Mouse (Mus musculus) testis, postnatal 14 days (tissue): ENCODE results near the gene Mamstr.
A peak's percentile ranks its signal among the peaks of the same experiment; 100 is the strongest.

Experiments used
- DNase-seq: peaks from one replicate; pipeline ENCODE4 v3.0.0; 2021; ENCODE audit warnings: low spot score

Mamstr gene

DNA sequence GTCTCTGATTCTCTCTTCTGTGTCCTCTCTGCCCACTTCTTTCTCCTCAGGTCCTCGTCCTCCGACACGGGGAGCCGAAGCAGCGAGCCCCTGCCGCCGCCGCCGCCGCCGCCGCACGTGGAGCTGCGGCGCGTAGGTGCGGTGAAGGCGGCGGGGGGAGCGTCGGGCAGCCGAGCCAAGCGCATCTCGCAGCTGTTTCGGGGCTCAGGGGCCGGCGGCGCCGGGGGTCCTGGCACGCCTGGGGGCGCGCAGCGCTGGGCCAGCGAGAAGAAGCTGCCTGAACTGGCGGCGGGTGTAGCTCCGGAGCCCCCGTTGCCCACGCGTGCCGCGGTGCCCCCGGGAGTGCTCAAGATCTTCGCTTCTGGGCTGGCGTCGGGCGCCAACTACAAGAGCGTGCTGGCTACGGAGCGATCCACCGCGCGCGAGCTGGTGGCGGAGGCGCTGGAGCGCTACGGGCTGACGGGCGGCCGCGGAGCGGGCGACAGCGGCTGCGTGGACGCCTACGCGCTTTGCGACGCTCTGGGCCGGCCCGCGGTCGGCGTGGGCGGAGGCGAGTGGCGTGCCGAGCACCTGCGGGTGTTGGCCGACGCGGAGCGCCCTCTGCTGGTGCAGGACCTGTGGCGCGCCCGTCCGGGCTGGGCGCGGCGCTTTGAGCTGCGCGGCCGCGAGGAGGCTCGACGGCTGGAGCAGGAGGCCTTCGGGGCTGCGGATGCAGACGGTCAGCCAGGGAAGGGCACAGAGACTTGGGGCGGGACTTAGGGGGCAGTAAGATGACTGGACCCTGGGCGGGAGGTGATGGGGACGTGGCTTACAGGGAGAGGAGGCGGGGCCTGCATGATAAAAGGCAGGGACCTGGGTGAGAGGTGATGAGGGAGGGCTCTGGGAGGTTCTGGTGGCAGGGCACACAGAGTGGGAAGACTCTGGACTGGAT lies 11.1 kb upstream of the Mamstr start:
- peak; percentile 88 for DNase-seq

DNA sequence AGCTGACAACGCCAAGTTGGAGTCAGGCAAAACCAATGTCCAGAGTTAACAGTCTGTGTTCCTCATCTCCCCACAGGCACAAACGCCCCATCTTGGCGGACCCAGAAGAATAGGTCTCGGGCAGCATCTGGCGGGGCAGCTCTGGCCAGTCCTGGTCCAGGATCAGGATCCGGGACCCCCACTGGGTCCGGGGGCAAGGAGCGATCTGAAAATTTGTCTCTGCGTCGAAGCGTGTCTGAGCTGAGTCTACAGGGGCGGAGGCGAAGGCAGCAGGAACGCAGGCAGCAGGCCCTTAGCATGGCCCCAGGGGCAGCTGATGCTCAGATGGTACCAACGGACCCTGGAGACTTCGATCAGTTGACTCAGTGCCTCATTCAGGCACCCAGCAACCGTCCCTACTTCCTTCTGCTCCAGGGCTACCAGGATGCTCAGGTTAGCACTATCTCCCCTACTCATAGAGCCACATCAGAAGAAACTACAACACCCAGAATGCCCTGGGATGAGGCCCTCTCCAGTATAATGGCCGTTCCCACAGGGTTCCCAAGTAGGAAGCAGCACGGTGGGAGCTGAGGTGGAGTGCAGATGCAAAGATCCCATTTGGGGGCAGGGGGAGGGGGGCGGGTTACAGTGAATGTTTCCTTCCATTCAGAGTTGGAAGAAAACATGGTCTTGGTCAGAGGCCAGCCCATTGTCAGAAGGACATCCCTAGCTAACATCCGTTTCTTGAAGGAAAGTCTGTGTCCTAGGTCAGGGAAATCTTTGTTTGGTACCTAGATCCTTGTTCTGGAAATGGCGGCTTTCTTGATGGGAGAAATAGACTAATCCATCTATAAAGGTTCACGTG lies 9.5 kb upstream of the Mamstr start:
- no peak for DNase-seq

DNA sequence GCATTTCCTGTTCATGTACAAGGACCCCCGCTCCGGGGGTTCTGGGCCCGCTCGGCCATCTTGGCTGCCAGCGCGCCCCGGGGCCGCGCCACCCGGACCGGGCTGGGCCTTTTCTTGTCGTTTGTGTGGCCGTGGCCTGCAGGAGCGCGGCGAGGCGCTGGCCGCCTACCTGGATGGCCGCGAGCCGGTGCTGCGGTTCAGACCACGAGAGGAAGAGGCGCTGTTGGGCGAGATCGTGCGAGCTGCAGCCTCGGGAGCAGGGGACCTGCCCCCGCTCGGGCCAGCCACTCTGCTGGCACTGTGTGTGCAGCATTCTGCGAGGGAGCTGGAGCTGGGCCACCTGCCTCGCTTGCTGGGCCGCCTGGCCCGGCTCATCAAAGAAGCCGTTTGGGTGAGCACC lies 7.3 kb upstream of the Mamstr start:
- peak; percentile 61 for DNase-seq

DNA sequence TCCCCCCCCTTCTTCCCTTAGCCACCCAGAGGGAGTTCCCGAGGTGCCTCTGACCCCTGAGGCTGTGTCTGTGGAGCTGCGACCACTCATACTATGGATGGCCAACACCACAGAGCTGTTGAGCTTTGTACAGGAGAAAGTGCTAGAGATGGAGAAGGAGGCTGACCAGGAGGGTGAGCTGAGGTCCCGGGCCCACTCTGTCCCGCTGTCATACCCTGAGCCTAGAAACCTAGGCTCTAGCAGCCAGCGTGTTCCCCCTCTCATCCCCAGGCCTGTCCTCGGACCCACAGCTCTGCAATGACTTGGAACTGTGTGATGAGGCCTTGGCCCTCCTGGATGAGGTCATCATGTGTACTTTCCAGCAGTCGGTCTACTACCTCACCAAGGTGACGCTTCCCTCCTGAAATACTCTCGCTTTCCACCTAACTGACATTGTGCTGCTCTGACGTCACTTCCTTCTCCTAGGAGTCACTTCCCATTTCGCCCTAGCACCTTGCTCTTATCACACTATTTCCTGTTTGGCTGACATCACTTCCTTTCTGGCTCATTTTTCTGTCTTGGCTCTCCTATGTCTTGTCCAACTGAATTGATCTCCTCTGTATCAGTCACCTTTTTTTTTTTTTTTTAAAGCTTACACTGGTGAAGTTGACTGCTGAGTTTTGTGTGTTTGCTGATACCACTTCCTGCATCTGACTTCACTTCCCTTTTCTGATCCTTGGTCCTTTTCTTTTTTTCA lies 4.7 kb upstream of the Mamstr start:
- DNase-seq, result no peak

DNA sequence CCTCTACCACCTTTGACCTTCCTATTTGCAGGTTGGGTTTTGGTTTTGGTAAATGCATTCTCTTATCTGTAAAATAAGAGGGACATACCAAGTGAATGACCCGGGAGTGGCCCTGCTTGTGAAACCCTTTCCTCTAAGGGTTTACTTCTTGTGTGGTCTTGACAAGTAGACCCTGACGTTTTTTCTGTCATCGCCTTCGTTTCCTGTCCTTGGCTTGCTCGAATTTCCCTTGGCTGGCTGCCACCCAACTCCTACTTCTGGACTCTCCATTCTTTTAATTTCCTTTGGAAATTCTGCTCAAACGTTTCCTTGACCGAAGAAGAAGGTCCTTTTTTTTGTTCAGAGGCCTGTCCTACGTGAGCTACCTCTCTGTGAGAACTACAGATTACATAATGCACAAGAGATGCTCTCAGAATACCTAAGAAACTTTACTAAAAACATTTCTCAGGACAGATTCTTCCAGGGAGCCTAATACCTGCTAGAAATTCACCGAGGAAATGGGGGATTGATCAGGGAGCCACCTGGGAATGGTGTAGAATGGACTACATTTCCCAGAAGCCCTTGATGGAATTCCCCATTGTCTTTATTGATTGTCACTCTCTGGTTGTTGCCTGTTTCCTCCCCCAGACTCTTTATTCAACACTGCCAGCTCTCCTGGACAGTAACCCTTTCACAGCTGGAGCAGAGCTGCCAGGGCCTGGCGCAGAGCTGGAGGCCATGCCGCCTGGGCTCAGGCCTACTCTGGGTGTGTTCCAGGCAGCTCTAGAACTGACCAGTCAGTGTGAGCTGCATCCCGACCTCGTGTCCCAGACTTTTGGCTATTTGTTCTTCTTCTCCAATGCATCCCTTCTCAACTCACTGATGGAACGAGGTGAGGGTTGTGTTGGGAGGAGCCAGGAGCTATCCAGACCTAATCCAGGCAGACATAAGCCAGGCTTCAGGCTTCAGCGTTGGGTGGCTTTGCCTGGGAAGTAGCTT lies 3.8 kb upstream of the Mamstr start:
- DNase-seq, result no peak

DNA sequence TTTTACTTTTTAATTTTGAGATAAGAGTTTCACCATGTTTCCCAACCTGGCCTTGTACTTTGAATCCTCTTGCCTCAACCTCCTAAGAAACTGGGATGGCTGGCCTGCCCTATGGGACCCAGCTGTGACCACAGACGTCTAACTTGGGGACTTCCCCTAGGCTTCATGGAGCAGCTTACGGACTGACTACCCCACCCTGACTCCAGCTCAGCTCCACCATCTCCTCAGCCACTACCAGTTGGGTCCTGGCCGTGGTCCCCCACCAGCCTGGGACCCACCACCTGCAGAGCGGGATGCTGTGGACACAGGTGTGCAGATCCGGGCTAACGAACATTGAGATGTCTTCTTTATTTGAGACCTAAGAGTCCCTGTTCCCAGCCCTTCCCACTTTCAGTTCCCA lies 2.1 kb upstream of the Mamstr start:
- DNase-seq, result no peak

DNA sequence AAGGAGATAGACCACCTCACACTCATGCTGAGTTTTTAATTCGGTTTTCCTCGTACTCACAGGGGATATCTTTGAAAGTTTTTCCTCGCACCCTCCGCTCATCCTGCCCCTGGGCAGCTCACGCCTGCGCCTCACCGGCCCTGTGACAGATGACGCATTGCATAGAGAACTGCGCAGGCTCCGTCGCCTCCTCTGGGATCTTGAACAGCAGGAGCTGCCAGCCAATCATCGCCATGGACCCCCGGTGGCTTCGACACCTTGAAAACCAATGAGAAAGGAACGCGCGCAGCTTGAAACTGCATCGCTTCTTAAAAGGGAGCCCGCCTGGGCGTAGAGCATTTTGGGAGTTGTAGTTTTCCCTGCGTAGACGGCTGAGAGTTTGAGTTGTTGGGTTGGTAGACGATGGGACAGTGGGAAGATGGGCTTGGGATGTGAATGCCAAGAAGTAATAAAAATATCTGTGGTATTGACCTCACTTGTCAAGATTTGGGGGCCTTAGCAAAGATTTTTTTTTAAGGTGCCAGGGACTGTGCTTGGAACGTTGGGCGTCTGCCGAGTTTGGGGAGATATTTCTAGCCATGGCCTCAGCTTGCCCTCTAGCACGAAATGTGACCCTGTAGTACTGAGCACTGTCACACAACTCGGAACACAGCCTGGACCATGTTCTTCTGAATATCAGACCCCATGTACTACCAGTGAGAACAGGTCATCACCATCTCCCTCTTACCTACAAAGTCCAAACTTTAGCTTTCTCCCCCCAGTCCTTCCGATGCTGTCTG lies 965 bp upstream of the Mamstr start:
- peak; percentile 95 for DNase-seq

DNA sequence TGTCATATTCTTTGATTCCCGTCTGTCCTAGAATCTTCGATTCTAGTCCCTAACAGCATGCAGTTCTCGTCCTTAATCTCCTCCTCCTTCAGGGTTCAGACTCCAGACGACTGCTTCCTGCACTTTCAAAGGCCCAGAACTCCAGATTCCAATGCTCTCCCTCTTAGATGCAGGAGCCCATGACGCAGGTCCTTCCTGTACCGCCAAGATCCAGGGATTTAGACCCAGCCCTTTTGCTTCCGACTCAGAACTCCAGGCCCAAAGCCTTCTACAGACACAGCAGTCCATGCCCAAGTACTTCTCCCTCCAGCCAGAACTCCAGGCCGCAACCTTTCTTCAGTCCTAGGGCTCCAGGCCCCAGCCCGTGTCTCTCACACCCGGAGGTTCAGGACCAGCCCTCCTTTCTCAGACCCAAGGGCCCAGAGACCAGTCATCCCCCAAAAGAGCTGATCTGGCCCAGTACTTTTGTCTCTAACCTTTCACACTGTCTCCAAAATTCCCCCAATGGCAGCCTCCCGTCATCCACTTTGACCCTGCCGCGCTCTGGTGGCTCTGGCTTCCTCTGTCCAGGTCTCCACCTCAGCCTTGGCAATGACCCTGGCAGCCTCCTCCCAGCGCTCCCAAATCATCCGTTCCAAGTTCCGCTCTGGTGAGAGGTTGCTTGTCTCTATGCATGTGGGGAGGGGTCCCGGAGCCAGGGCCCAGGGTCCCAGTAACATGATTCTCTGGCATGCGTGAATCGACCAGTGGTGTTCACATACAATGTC lies 597 bp downstream of the Mamstr start:
- no peak for DNase-seq

DNA sequence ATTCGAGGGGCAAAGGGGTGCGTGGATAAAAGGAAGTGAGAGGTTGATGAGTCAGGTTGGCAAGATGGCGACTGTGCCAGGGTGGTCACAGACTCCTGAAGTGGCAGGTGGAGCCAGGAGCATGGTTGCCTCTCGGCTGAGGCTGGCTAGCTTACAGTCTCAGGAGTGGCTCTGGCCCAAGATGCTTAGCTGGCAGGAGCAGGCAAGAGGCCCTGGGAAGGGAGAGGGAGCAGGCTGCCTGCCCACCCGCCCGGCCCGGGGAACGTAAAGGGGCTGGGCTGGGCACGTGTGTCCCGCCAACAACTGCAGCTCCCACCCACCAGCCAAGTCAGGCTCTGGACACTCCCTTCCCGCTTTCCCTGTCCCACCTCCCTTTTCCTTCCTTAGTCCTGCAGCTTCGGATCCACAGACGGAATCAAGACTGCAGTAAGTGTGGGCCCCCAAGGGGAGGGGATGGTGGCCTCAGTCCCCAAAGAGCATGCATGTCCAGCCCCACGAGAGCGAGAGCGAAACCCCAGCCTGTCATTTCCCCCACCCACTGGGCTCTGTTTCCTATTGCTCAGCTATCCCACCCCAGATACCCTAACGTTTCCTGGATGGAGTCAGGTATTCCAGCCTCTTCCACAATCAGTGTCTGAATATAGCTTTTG lies 1.7 kb downstream of the Mamstr start:
- DNase-seq, result no peak

DNA sequence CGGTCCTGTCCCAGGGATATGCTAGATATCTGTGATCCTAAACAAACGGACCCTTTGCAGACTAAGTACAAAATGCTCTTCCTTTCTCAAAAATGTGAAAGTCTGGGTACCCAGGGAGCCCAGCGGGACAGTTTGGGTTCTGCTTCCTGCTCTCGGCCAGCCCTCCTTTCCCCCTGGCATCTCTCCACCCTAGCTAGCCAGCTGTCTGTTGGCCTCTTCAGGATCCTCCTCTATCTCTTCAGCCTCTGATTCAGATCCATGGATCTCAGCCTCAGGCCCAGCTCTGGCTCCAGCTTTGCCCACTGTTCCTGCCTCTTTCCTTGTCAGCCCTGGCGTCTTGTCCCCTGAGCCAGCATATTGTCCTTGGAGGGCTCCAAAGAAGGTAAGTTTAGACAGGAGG lies 2.3 kb downstream of the Mamstr start:
- DNase-seq, result no peak

DNA sequence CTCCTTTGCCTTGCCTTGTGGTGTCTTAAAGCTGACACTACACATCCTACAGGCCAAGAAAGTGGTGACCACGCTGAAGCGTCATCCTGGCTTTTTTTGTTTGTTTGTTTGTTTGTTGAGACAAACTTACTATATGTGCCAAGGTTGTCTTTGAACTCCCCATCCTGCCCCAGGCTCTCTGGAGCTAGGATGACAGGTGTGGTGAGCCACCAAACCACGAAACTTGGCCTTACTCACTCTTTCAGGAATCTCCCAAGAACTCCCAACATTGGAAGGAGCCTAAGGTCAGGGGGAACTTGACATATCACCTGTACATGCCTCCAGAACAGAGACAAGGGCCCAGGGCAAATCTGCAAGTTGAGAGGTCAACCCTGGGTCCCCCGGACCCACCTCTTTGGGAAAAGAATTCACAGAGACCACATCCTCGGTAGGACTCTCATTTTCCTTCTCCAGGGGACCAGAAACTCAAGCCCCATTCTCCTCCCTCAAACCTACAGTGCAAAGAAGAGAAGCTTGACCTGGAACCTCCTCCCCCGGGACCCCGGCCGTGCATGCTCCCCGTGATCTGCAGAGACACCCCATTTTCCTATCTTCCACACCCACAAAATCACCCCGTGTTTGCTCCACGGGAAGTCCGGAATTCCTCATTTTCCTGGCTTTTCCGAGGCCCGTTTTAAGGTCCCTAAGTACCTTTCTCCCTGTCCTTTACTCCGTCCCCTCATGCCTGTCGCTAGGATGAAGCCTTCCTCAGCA lies 2.9 kb downstream of the Mamstr start:
- DNase-seq, result no peak

DNA sequence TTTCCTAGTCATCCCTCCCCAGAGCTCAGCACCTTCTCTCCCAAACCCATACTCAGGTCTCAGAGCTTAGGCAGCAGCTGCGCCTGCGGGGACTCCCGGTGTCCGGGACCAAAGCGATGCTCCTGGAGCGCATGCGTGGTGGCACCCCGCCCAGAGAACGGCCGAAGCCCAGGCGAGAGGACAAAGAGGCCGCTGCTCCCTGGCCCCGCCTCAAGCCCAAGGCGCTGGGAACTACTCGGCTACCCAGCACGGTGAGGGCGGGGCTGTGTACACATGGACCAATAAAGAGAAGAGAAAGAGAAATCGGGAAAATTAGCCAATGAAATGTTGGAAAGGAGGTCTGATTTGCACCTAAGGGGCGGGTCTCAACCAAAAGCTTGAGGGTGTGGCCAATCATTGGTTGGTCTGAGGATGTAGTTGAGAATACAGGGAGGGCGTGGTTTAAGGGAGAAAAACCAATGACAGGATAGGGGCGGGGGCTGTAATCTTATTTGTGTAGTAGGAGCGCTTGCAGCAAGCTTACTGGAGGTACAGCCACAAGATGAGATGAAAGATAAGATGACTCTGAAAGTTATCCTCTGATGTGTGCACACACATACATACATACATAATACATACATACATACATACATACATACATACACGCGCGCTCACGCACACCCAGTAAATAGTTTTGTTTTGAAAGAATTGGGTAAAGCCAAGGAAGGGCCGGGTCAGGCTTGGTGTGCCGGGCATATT lies 3.8 kb downstream of the Mamstr start:
- DNase-seq, result peak; percentile 93

DNA sequence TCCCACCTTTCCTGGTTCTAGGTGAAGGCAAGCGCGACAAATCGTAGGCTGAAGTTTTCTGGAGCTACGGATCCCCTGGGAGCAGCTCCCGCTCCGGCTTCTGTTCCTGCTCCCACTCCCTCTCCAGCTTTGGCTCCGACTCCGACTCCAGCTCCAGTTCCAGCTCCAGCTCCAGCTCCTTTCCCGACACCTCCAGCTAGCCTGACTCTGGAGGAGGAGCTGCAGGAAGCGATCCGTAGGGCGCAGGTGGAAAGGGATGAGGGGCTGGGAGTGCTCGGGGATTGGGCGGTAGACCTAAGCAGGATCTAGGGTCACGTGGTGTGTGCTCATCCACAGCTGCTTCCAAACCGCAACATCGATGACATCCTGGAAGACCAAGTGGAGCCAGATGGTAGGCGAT lies 4.4 kb downstream of the Mamstr start:
- peak; percentile 58 for DNase-seq

DNA sequence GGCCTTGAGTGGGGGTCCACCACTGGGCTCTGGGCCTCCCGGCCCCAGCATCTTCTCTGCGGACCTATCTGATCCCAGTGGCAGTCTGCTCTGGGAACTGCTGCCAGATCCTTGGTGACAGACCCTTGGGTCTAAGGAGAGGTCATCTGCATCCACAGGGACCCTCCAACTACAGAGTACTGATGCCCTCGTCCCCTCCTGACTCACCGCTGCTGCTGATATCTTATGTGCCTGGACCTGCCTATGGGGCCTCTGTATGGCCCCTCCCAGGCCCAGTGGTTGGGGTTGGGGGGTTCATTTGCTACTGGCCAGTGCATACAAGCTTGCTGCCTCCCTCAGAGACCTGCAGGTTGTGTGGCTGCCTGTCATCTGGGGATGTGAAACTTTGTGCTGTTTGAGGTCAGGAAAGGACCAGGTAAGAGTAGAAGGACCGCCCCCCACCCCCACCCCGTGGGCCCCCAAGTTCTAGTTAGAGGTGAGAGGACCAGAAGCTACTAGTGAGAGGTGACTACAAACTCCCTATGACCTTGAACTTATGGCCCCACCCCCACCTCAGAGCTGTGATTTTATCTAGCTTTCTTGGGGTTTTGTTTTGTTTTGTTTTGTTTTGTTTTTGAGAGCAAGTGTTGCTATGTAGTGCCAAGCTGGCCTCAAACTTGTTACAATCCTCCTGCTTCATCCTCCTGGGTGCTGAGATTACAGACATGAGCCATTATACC lies 5.3 kb downstream of the Mamstr start:
- no peak for DNase-seq

DNA sequence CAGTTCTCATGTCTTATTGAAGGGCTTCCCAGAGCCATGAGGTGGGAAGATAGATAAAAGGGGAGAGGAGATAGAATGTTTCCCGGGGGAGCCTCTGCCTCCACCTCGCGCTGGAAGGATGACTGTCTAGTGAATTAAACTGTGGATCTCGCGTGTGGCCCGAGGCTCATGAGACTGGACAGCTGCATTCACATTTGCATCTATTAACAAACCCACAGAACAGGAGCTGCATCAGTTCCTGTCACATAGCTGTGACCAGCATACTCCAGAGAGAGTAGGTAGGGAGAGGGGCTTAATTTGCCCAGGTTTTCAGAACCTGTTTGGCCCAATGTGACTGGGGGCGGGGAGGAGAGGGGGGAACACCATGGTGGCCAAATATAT lies 5.8 kb downstream of the Mamstr start:
- no peak for DNase-seq

DNA sequence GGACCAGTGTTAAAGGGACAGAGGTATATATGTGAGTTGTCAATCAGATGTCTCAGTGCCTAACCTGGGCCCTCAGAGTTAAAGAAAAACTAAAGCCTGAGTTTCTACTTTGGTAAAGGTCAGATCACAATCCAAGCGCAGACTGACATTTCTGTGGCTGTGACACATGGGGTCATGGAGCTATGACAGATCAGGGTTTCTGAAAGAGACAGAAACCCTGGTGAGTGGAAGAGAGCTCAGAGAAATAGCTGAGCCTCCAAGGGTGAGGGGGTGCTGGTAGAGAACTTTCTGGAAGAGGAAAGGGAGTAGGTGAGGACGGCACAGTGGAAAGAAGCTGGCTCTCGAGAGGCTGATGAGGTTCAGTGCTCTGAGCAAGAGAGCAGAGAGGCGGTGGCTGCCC lies 6.9 kb downstream of the Mamstr start:
- DNase-seq, result no peak

DNA sequence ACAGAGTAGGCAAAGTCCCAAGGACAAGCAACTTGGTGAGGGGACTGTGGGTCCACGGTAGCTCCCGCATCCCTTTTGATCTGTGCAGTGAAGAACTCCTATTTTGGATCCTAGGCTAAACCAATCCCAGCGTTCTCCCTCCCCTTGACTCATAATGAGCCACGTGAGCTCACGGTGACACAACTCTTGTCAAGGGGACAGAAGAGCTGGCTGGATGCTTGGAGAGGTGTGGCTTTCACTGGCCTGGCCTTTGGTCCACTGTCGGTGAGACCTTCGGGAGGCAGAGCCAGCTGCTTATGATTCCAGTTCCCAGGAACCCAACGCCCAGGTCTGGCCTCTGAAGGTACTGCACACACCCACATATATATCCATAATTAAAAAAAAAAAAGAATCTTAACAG lies 9.6 kb downstream of the Mamstr start:
- no peak for DNase-seq
